Mouse (Mus musculus) lung, adult 2 months (tissue): ENCODE measurements around the gene Cntn5.

Experiments used
- CTCF ChIP-seq: fragments of 200-500 bp; IDR thresholded peaks from 2 replicates; pipeline ENCODE4 v1.5.1; 2011; ENCODE audit warnings: mild to moderate bottlenecking, low read length, control low read depth; ENCODE audit not compliant: insufficient read depth
- POLR2A ChIP-seq: fragments of 200-500 bp; IDR thresholded peaks from 2 replicates; pipeline ENCODE4 v1.6.1; 2011; ENCODE audit warnings: low read depth, mild to moderate bottlenecking, control low read depth, low read length, borderline replicate concordance; ENCODE audit errors: extremely low read depth

DNA sequence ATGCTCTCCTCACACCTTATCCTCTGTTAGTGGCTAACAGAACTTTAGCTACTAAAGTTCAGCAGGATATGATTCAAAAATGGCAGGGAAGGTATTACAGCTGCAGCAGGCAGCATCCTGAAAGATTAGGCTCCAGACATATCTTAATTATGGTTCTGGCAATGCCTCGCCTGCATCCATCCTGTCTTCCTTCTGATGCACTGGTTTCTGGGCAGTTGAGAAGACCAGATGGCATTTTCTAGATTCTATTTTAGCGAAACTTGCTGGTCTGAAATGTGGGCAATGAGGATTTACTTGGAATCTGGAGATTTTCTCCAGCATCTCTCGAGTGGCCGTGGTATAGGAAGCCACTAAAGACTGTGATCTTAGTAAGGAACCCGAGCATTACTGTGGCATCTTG, 1230.0 kb downstream of the Cntn5 start:
- TF ChIP-seq CTCF = no peak
- no peak for TF ChIP-seq POLR2A
